Mouse (Mus musculus) E14TG2a.4 (cell line): ENCODE results near the gene Mtf1.

Experiments used
- CTCF ChIP-seq: conservative IDR thresholded peaks from 2 replicates; pipeline ENCODE4 v1.5.1; 2014; ENCODE audit warnings: low read length
- NANOG ChIP-seq: IDR thresholded peaks from 2 replicates; pipeline ENCODE4 v1.6.1; 2014; ENCODE audit warnings: borderline replicate concordance, low read length, mixed read lengths

- TF ChIP-seq CTCF (no peak), NANOG (no peak)
These were observed 15.9 kb downstream of the Mtf1 start for GRCm38 (mm10) chr4:124817803-124818202.
